Mouse (Mus musculus) heart, adult 9 months (tissue): ENCODE results near the gene Ubqln4.
"Not testable (repeated sequence)": the region's sequence is repeated elsewhere in the genome, so short reads cannot be mapped to it uniquely, and the experiment has no call there.

Experiments
- DNase-seq, 2 experiments: peaks; one replicate each; pipeline ENCODE4 v3.0.0; 2022; ENCODE audit warnings: low spot score in 2 of 2

The Ubqln4 gene

GRCm38 (mm10) chr3:88566536-88567061 lies 13.0 kb downstream of the Ubqln4 start:
- DNase-seq: no peak

- peak in 1 of 2 experiments; percentile 45 for DNase-seq
Measured at GRCm38 (mm10) chr3:88567892-88568291, 14.3 kb downstream of the Ubqln4 start.

- no peak for DNase-seq
Measured at GRCm38 (mm10) chr3:88568615-88569014, 15.1 kb downstream of the Ubqln4 start.

GRCm38 (mm10) chr3:88569093-88569492 lies 15.5 kb downstream of the Ubqln4 start:
- DNase-seq: no peak

- no peak for DNase-seq
Measured at GRCm38 (mm10) chr3:88569694-88570093, 16.1 kb downstream of the Ubqln4 start.

GRCm38 (mm10) chr3:88570341-88570740 lies 16.8 kb downstream of the Ubqln4 start:
- DNase-seq: no peak

GRCm38 (mm10) chr3:88571856-88572255 lies 18.3 kb downstream of the Ubqln4 start:
- no peak for DNase-seq

- no peak for DNase-seq
Measured at GRCm38 (mm10) chr3:88572835-88573234, 19.3 kb downstream of the Ubqln4 start.

- no peak for DNase-seq
Measured at GRCm38 (mm10) chr3:88573810-88574209, 20.3 kb downstream of the Ubqln4 start.

- DNase-seq: no peak
Measured at GRCm38 (mm10) chr3:88575540-88575939, 22.0 kb downstream of the Ubqln4 start, which contains the start of gene Ssr2. Ssr2 (plus strand) TSS chr3:88575876.

GRCm38 (mm10) chr3:88577846-88578245 lies 24.3 kb downstream of the Ubqln4 start:
- not testable (repeated sequence) for DNase-seq

GRCm38 (mm10) chr3:88578498-88579424 lies 25.2 kb downstream of the Ubqln4 start:
- no peak for DNase-seq

GRCm38 (mm10) chr3:88579454-88580117 lies 26.0 kb downstream of the Ubqln4 start:
- peak; percentile 82 to 83 for DNase-seq

- no peak for DNase-seq
Measured at GRCm38 (mm10) chr3:88585769-88586168, 32.2 kb downstream of the Ubqln4 start.

- DNase-seq: no peak
Measured at GRCm38 (mm10) chr3:88586640-88587039, 33.1 kb downstream of the Ubqln4 start.

GRCm38 (mm10) chr3:88590246-88590645 lies 36.7 kb downstream of the Ubqln4 start:
- DNase-seq: no peak

GRCm38 (mm10) chr3:88591044-88591443 lies 37.5 kb downstream of the Ubqln4 start:
- no peak for DNase-seq

GRCm38 (mm10) chr3:88591950-88592731 lies 38.6 kb downstream of the Ubqln4 start:
- DNase-seq: peak in 1 of 2 experiments; percentile 55

- no peak for DNase-seq
Measured at GRCm38 (mm10) chr3:88592942-88593576, 39.5 kb downstream of the Ubqln4 start.

GRCm38 (mm10) chr3:88593893-88594580 lies 40.5 kb downstream of the Ubqln4 start:
- DNase-seq: no peak

GRCm38 (mm10) chr3:88596547-88596946 lies 43.0 kb downstream of the Ubqln4 start:
- DNase-seq: not testable (repeated sequence)
